Mouse (Mus musculus) spleen, adult 10 weeks (tissue): Measurements from ENCODE around the gene Sipa1l3. TPM values are rescaled to one million over a fixed set of nuclear protein-coding genes. Genes with fewer than 3 reads are reported as not detected.

Experiments
- polyA plus RNA-seq: library from polyadenylated mRNA; stranded (reverse); fragments of 350-450 nt; fragmentation: Illumina TruSeq; extraction: RNeasy Lipid Tissue Mini Kit (QIAGEN cat#74804); gene quantifications from one replicate; pipeline ENCODE4 v1.2.3, GENCODE M21; 2015; ENCODE audit warnings: low replicate concordance; ENCODE audit not compliant: insufficient read depth

The Sipa1l3 gene
- 5.5 TPM for polyA plus RNA-seq

GRCm38 (mm10) chr7:29518421-29519210, at the start of gene Sipa1l3:
Sipa1l3 (minus strand) TSS chr7:29518641.

GRCm38 (mm10) chr7:29303738-29304462, 214.5 kb downstream of the Sipa1l3 start, which contains the start of gene Dpf1:
Dpf1 (plus strand) TSS chr7:29303951.

GRCm38 (mm10) chr7:29288942-29289638, 229.4 kb downstream of the Sipa1l3 start, which contains the start of gene Ppp1r14a:
Ppp1r14a (plus strand) TSS chr7:29289308.

GRCm38 (mm10) chr7:29281201-29282073, 237.0 kb downstream of the Sipa1l3 start, which contains the start of gene Spint2:
Spint2 (minus strand) TSS chr7:29281912.

Other genes starting within 250 kb of the Sipa1l3 start
- gene Spint2, start 236.7 kb downstream of the Sipa1l3 start, polyA plus RNA-seq = 39.3 TPM
- 3.5 TPM for gene Ppp1r14a, start 229.3 kb downstream of the Sipa1l3 start, polyA plus RNA-seq
- gene Dpf1, start 214.7 kb downstream of the Sipa1l3 start, polyA plus RNA-seq = not detected
- not detected for gene Catsperg2, start 208.4 kb upstream of the Sipa1l3 start, polyA plus RNA-seq
- 18.8 TPM for gene Zfp84, start 249.9 kb upstream of the Sipa1l3 start, polyA plus RNA-seq